Mouse (Mus musculus): ENCODE results near the gene Mknk2.

DNA sequence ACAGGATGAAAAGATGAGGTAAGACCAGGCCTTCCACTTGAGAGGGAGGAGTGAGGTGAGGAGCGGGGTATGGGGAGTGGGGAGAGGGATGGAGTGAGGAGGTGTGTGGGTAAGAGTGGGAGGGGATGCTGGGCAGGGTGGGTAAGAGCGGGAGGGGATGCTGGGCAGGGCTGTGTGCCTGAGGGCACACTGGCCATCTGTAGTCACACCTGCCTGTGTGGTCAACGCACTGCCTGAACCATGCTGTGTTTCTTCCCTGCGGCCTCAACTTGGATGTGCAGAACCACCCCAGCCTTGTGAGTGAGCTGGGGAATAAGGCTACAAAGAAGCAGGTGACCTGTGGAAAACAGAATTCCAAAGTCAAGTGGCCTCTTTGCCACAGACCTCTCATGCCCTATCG is 26.5 kb upstream of the Mknk2 start:
- TF ChIP-seq USF1 (IDR thresholded peaks at IDR 0.05; ENCODE audit: low read depth) (no peak), CTCF (IDR thresholded peaks at IDR 0.05; ENCODE audit: control insufficient read depth, insufficient read depth, insufficient read length) (no peak), MAX (IDR thresholded peaks at IDR 0.05) (no peak), MYOG (IDR thresholded peaks at IDR 0.05; ENCODE audit: control insufficient read depth, extremely low read depth, insufficient read length) (no peak), CEBPB (IDR thresholded peaks at IDR 0.05; ENCODE audit: low read depth) (no peak)
